Mouse (Mus musculus) thymus, adult 18-20 months (tissue): Measurements from ENCODE around the gene Tmigd3.

ENCODE experiments used
- DNase-seq, 2 experiments: peaks; one replicate each; pipeline ENCODE4 v3.0.0; 2022; ENCODE audit warnings: mixed read lengths in 2 of 2

Tmigd3 gene

GRCm38 (mm10) chr3:105936111-105936510 is 65.4 kb downstream of the Tmigd3 start:
- DNase-seq = no peak

GRCm38 (mm10) chr3:105951348-105951747 is 80.6 kb downstream of the Tmigd3 start:
- no peak for DNase-seq

GRCm38 (mm10) chr3:105957235-105957634 is 86.5 kb downstream of the Tmigd3 start:
- no peak for DNase-seq

GRCm38 (mm10) chr3:105958204-105958603 is 87.5 kb downstream of the Tmigd3 start:
- no peak for DNase-seq

- DNase-seq = peak; percentile 87 to 94
These were observed 88.4 kb downstream of the Tmigd3 start, which contains the start of gene Wdr77 for GRCm38 (mm10) chr3:105958974-105959580. Wdr77 (plus strand) TSS chr3:105959369.

- DNase-seq = no peak
These were observed 88.9 kb downstream of the Tmigd3 start for GRCm38 (mm10) chr3:105959585-105959984.

GRCm38 (mm10) chr3:105959999-105960398 is 89.3 kb downstream of the Tmigd3 start, which contains the start of gene Atp5f1:
Atp5f1 (minus strand) TSS chr3:105960099.
- DNase-seq = no peak

GRCm38 (mm10) chr3:105960700-105961099 is 90.0 kb downstream of the Tmigd3 start:
- peak in 1 of 2 experiments; percentile 9 for DNase-seq

GRCm38 (mm10) chr3:105971831-105972446 is 101.2 kb downstream of the Tmigd3 start:
- DNase-seq = no peak

- no peak for DNase-seq
These were observed 102.7 kb downstream of the Tmigd3 start, which contains the start of gene Ovgp1 for GRCm38 (mm10) chr3:105973411-105973810. Ovgp1 (plus strand) TSS chr3:105973711.
